36 mouse cellular contexts compared by ENCODE assay signal in the genomic region with DNA sequence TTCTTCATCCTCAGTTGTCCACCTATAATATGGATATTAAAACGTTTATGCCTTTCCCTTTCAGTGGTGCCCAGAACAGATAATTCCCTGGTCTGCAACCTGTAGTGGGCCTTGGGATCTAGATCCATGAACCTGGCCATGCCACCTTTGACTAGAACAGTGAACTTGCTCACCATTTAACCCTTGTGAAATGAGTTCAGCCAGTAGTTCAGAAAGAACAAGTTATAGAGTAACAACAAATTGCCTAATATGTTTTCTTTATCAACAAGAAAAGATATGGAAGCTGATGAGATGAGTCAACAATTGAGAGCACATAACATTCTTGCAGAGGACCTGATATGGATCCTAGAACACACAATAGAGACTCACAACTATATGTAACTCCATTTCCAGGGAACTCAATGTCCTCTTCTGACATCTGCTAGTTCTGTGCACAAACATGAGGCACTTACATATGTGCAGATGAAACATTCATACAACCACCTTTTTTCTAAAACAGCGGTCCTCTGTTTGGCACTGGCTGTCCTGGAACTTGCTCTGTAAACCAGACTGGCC. TPM values are rescaled to one million over a fixed set of nuclear protein-coding genes. Genes with fewer than 3 reads are reported as not detected.
"Had no signal": no experiment of that assay in that cellular context is flagged by ENCODE, and none has a peak within 500 bp of the region (broad histone marks: within the 10 kb centered on the region; RNA-seq: fewer than 3 reads in every experiment).

No protein-coding gene starts in this region.

- H3K4me1 ChIP-seq: heart, embryonic 10.5 days; heart, embryonic 12.5 days; hindbrain, embryonic 10.5 days; hindbrain, embryonic 12.5 days; intestine, embryonic 15.5 days; kidney, embryonic 15.5 days; limb, embryonic 10.5 days; limb, embryonic 12.5 days; liver, embryonic 13.5 days had no signal

- H3K27me3 ChIP-seq: heart, embryonic 12.5 days; hindbrain, embryonic 12.5 days; intestine, embryonic 15.5 days; kidney, embryonic 15.5 days; limb, embryonic 12.5 days; liver, embryonic 13.5 days had no signal

- H3K36me3 ChIP-seq: heart, embryonic 10.5 days; heart, embryonic 12.5 days; hindbrain, embryonic 10.5 days; hindbrain, embryonic 12.5 days; intestine, embryonic 15.5 days; kidney, embryonic 15.5 days; limb, embryonic 10.5 days; limb, embryonic 12.5 days; liver, embryonic 13.5 days had no signal

- H3K4me3 ChIP-seq: gastrocnemius, adult 2 months; heart, embryonic 10.5 days; heart, embryonic 12.5 days; hindbrain, embryonic 10.5 days; hindbrain, embryonic 12.5 days; intestine, embryonic 15.5 days; kidney, embryonic 15.5 days; layer of hippocampus, adult 2 months; left cerebral cortex, adult 2 months; limb, embryonic 10.5 days; limb, embryonic 12.5 days; liver, embryonic 13.5 days had no signal

- ATAC-seq: hindbrain, embryonic 16.5 days; inflammation-experienced regulatory T-cells, adult 6 months; intestine, embryonic 15.5 days; intestine, postnatal 0 days had no signal

- H3K27ac ChIP-seq: gastrocnemius, adult 2 months; heart, embryonic 10.5 days; hindbrain, embryonic 10.5 days; hindbrain, embryonic 12.5 days; hindbrain, embryonic 14.5 days; intestine, embryonic 15.5 days; kidney, embryonic 15.5 days; kidney, postnatal 0 days; layer of hippocampus, adult 2 months; left cerebral cortex, adult 2 months; limb, embryonic 10.5 days; limb, embryonic 12.5 days; liver, embryonic 13.5 days had no signal

- DNase-seq: gastrocnemius, adult 2 months; gastrocnemius, postnatal 10 days; gastrocnemius, postnatal 25 days; heart, adult 18-20 months; heart, postnatal 10 days; heart, postnatal 4 days; kidney, adult 18-20 months; kidney, adult 8-10 months; kidney, postnatal 25 days; kidney, postnatal 4 days; liver, embryonic 13.5 days had no signal

- H3K9me3 ChIP-seq: intestine, embryonic 15.5 days had no signal

- H3K4me2 ChIP-seq: heart, embryonic 12.5 days; hindbrain, embryonic 12.5 days; hindbrain, embryonic 14.5 days; intestine, embryonic 15.5 days; kidney, embryonic 15.5 days; limb, embryonic 12.5 days; liver, embryonic 13.5 days had no signal

- H3K9ac ChIP-seq: heart, embryonic 12.5 days; hindbrain, embryonic 12.5 days; hindbrain, embryonic 14.5 days; intestine, embryonic 15.5 days; kidney, embryonic 15.5 days; limb, embryonic 12.5 days; liver, embryonic 13.5 days had no signal

RNA-seq across cellular contexts. Expression of a gene that starts 20.7 kb away (rescaled TPM):
- total RNA-seq: gastrocnemius, adult 2 months; gastrocnemius, postnatal 25 days; granulocyte monocyte progenitor cell, adult 5-6 weeks; heart, adult 18-20 months; heart, adult 8-10 months; heart, postnatal 10 days; heart, postnatal 25 days; layer of hippocampus, adult 2 months; layer of hippocampus, postnatal 10 days; layer of hippocampus, postnatal 25 days; left cerebral cortex, adult 2 months; left cerebral cortex, postnatal 14 days; left cerebral cortex, postnatal 36 days had no signal
- polyA plus RNA-seq: frontal cortex, adult 2 months; heart, embryonic 10.5 days; heart, embryonic 12.5 days; heart, embryonic 14.5 days; hindbrain, embryonic 10.5 days; hindbrain, embryonic 12.5 days; hindbrain, embryonic 14.5 days; hindbrain, embryonic 16.5 days; inflammation-experienced regulatory T-cells, adult 6 months; limb, embryonic 10.5 days; limb, embryonic 12.5 days; limb, embryonic 14.5 days had no signal
